Mouse (Mus musculus) small intestine, adult 2 months (tissue): ENCODE data around the gene Ankrd28.

Experiments
- CTCF ChIP-seq: fragments of 200-500 bp; IDR thresholded peaks from 2 replicates; pipeline ENCODE4 v1.5.1; 2012; ENCODE audit warnings: low read depth, mild to moderate bottlenecking, control low read depth, inconsistent platforms, low read length, moderate library complexity, mixed read lengths; ENCODE audit not compliant: insufficient replicate concordance, insufficient read length; ENCODE audit errors: extremely low read depth
- POLR2A ChIP-seq: fragments of 200-500 bp; IDR thresholded peaks from 2 replicates; pipeline ENCODE4 v1.6.1; 2012; ENCODE audit warnings: low read depth, mild to moderate bottlenecking, control low read depth, inconsistent platforms, low read length, moderate library complexity

- TF ChIP-seq POLR2A (no peak), CTCF (no peak)
Observed at GRCm38 (mm10) chr14:31692536-31692935, 137.9 kb downstream of the Ankrd28 start.
